Mouse (Mus musculus): ENCODE data around the gene Vwa3b. TPM values are rescaled to one million over a fixed set of nuclear protein-coding genes. Genes with fewer than 3 reads are reported as not detected.

The Vwa3b gene
- polyA plus RNA-seq, 1 experiment from 2014 or later: not detected

DNA sequence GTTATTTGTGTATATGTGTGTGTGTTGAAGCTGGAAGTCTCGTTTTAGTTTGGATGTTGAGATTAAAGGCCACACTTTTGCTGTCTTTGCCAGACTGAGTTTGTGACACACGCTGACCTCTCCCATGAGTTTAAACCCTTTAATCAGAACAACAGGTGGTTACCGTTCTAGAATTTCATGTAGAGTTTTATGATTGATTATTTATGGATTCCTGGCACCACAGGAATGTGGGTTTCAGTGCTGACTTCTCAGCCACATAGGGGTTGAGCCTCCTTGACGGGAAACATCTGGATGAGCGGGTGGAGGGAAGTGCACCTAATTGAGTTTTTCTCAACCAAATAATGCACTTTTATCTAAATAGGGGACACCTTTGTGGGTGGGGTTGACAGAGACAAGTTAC lies 19.1 kb downstream of the Vwa3b start:
- Histone ChIP-seq H3K36me3 (no peaks in the 10 kb centered on the region), H3K27ac (no peak overlapping the region), H3K9me3 (0 out of 2 replicates have a peak, but pooled peaks cover 4% of the 10 kb centered on the region), H3K4me3 (no peak overlapping the region), H3K27me3 (ENCODE audit: insufficient read depth, poor library complexity, severe bottlenecking) (no peaks in the 10 kb centered on the region), H3K4me1 (no peaks in the 10 kb centered on the region)
- 78% methylated on average over 5 of the region's 5 CpGs for WGBS
- DNase-seq (ENCODE audit: low spot score): no peak

DNA sequence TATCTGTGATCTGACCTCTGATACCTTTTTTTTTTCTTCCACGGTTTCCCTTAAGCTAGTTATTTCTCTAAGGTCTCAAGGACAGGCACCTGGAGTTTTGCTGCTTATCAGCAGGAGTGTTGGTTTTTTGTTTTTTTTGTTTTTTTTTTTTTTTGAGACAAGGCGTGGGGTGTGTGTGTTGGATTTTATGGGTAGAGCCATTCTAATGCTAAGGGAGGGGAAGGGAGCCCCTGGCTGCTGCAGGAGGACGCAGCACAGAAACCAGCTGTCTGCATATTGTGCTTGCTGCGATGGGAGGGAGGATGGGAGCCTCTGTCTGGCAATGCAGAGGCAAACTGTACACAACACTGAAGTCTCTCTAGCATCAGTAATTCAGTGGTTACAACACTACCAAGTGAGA lies 22.8 kb downstream of the Vwa3b start:
- no peak overlapping the region for H3K4me3 ChIP-seq
- no peaks in the 10 kb centered on the region for H3K36me3 ChIP-seq
- no peak overlapping the region for H3K27ac ChIP-seq
- WGBS: 42% methylated on average over 4 of the region's 4 CpGs
- no peak for DNase-seq (ENCODE audit: low spot score)
- no peaks in the 10 kb centered on the region for H3K4me1 ChIP-seq
- H3K9me3 ChIP-seq: 0 out of 2 replicates have a peak, but pooled peaks cover 4% of the 10 kb centered on the region
- H3K27me3 ChIP-seq (ENCODE audit: insufficient read depth, poor library complexity, severe bottlenecking): no peaks in the 10 kb centered on the region

DNA sequence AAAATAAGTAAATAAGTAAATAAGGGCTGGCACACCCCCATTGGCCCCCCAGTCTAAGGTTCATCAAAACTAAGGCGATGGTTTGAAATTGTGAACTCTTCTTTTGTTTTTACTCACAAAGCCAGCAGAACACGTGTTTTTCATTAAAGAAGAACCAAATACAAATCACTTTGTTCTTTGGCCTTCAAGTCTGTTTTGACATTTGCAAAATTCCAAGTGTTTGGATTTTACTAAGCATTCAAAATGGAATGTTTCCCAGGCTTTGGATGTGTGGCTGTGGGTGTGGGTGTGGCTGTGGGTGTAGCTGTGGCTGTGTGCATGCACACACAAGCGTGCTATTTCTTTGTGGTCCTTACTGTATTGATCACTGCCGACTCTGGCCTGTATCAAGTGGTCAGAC lies 27.3 kb downstream of the Vwa3b start:
- Histone ChIP-seq H3K27ac (no peak overlapping the region), H3K4me1 (no peaks in the 10 kb centered on the region), H3K36me3 (no peaks in the 10 kb centered on the region), H3K4me3 (no peak overlapping the region), H3K27me3 (ENCODE audit: insufficient read depth, poor library complexity, severe bottlenecking) (no peaks in the 10 kb centered on the region), H3K9me3 (no peaks in the 10 kb centered on the region)
- DNase-seq (ENCODE audit: low spot score): no peak
- 79% methylated on average over 4 of the region's 4 CpGs for WGBS

- Histone ChIP-seq H3K4me3 (no peak overlapping the region), H3K4me1 (no peaks in the 10 kb centered on the region), H3K9me3 (no peaks in the 10 kb centered on the region), H3K27me3 (ENCODE audit: insufficient read depth, poor library complexity, severe bottlenecking) (no peaks in the 10 kb centered on the region), H3K36me3 (no peaks in the 10 kb centered on the region), H3K27ac (no peak overlapping the region)
- DNase-seq (ENCODE audit: low spot score): no peak
- WGBS: 69% methylated on average over 6 of the region's 6 CpGs
Measured at GRCm38 (mm10) chr1:37056831-37057561, 30.6 kb downstream of the Vwa3b start.

DNA sequence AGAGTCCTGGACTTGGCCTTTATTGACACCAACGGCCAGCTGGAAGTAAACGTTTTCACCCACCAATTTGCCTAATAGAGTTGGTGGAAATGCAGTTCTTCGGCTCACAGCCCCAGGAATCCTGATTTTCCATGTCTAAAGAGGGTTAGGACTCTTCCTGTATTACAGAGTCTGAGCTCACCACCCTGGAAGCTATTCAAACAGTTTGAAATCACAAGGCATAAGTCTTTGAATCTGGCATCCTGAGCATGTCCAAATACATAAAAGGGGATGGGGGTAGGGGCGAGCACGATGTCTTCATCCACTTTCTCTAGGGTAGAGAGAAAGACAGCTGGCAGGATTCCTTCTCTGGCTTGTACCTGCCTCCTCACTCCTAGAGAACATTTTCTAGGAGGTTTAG lies 34.5 kb downstream of the Vwa3b start:
- no peaks in the 10 kb centered on the region for H3K36me3 ChIP-seq
- no peak for DNase-seq (ENCODE audit: low spot score)
- H3K4me1 ChIP-seq: no peaks in the 10 kb centered on the region
- no peak overlapping the region for H3K27ac ChIP-seq
- H3K9me3 ChIP-seq: no peaks in the 10 kb centered on the region
- H3K4me3 ChIP-seq: no peak overlapping the region
- WGBS: 86% methylated on average over 5 of the region's 5 CpGs
- no peaks in the 10 kb centered on the region for H3K27me3 ChIP-seq (ENCODE audit: insufficient read depth, poor library complexity, severe bottlenecking)

GRCm38 (mm10) chr1:37063053-37063452 lies 36.7 kb downstream of the Vwa3b start:
- H3K4me3 ChIP-seq: no peak overlapping the region
- DNase-seq (ENCODE audit: low spot score): no peak
- no peaks in the 10 kb centered on the region for H3K4me1 ChIP-seq
- no peaks in the 10 kb centered on the region for H3K27me3 ChIP-seq (ENCODE audit: insufficient read depth, poor library complexity, severe bottlenecking)
- H3K9me3 ChIP-seq: no peaks in the 10 kb centered on the region
- WGBS: 78% methylated on average over 5 of the region's 5 CpGs
- no peak overlapping the region for H3K27ac ChIP-seq
- H3K36me3 ChIP-seq: no peaks in the 10 kb centered on the region

- no peaks in the 10 kb centered on the region for H3K9me3 ChIP-seq
- H3K4me1 ChIP-seq: no peaks in the 10 kb centered on the region
- no peak overlapping the region for H3K27ac ChIP-seq
- DNase-seq (ENCODE audit: low spot score): no peak
- H3K36me3 ChIP-seq: no peaks in the 10 kb centered on the region
- 74% methylated on average over 4 of the region's 4 CpGs for WGBS
- H3K27me3 ChIP-seq (ENCODE audit: insufficient read depth, poor library complexity, severe bottlenecking): no peaks in the 10 kb centered on the region
- H3K4me3 ChIP-seq: no peak overlapping the region
Measured at GRCm38 (mm10) chr1:37063841-37064240, 37.4 kb downstream of the Vwa3b start.

DNA sequence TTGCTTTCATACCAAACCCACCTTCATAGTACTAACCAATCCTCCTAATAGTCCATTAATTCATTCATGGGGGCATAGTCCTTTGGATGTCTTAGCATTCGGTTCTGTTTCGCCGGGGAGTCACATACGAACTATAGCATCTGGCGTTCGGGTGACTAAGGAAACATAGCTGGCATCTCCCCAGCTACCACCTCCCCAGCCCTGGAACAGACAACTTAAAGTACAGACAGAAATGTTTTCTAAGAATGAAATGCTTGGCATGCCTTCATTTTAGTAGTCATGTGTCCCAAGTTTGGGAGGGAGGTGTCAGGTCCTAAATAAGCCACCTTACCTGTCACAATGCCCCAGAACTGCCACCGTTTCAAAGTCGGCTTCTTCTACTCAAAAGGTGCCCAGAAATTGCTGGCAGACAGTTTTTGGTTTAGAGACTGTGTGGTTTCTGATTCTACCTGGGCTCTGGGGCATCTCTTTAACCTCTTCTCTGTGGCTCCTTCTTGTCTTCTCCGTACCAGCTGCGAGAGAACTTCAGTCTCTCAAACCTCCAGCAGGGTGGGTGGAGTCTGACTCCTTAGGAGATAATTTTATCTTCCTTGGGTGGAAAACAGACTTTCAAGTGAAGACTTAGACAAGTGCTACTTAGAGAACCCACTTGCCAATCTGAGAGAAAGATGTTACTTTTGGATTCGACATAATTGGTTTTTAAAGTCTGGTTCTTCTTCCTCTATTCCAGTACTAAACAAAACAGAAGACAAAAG lies 39.4 kb downstream of the Vwa3b start:
- Histone ChIP-seq H3K27ac (no peak overlapping the region), H3K4me3 (no peak overlapping the region), H3K27me3 (ENCODE audit: insufficient read depth, poor library complexity, severe bottlenecking) (no peaks in the 10 kb centered on the region), H3K4me1 (no peaks in the 10 kb centered on the region), H3K36me3 (no peaks in the 10 kb centered on the region), H3K9me3 (no peaks in the 10 kb centered on the region)
- 80% methylated on average over 11 of the region's 11 CpGs for WGBS
- DNase-seq (ENCODE audit: low spot score): no peak

- WGBS: 93% methylated on average over 7 of the region's 7 CpGs
Measured at GRCm38 (mm10) chr1:37075759-37076158, 49.4 kb downstream of the Vwa3b start.

GRCm38 (mm10) chr1:37077266-37077665 lies 50.9 kb downstream of the Vwa3b start:
- Histone ChIP-seq H3K4me1 (no peaks in the 10 kb centered on the region), H3K4me3 (no peak overlapping the region), H3K27me3 (ENCODE audit: insufficient read depth, poor library complexity, severe bottlenecking) (no peaks in the 10 kb centered on the region), H3K36me3 (no peaks in the 10 kb centered on the region), H3K9me3 (no peaks in the 10 kb centered on the region), H3K27ac (no peak overlapping the region)
- 70% methylated on average over 9 of the region's 9 CpGs for WGBS
- no peak for DNase-seq (ENCODE audit: low spot score)

More at GRCm38 (mm10) chr1:37075759-37076158, 49.4 kb downstream of the Vwa3b start:
- no peak overlapping the region for H3K27ac ChIP-seq
- no peaks in the 10 kb centered on the region for H3K9me3 ChIP-seq
- no peaks in the 10 kb centered on the region for H3K27me3 ChIP-seq (ENCODE audit: insufficient read depth, poor library complexity, severe bottlenecking)
- no peak overlapping the region for H3K4me3 ChIP-seq
- DNase-seq (ENCODE audit: low spot score): no peak
- no peaks in the 10 kb centered on the region for H3K4me1 ChIP-seq
- no peaks in the 10 kb centered on the region for H3K36me3 ChIP-seq

- 77% methylated on average over 14 of the region's 14 CpGs for WGBS
- no peak for DNase-seq (ENCODE audit: low spot score)
- Histone ChIP-seq H3K27ac (no peak overlapping the region), H3K36me3 (no peaks in the 10 kb centered on the region), H3K27me3 (ENCODE audit: insufficient read depth, poor library complexity, severe bottlenecking) (no peaks in the 10 kb centered on the region), H3K9me3 (no peaks in the 10 kb centered on the region), H3K4me1 (no peaks in the 10 kb centered on the region), H3K4me3 (no peak overlapping the region)
Measured at GRCm38 (mm10) chr1:37077955-37078549, 51.7 kb downstream of the Vwa3b start.

DNA sequence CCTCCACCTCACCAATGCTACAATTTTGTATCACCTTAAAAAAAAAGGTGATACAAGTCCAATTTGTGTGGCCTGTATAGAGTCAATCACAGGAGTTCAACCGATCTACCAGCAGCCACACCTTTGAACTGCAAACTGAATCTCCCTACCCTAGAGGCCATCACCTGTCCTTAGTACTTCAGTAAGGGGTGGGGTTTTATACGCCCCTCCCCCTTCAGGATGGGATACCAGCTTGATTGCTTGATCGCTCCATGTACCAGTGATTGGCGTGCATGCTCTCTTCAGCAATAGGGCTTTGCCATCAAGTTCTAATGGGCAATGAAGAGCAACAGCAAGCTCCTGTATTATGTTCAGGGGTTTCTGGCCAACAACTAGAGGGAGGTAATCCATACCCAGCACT lies 54.0 kb downstream of the Vwa3b start:
- H3K27ac ChIP-seq: no peak overlapping the region
- WGBS: 77% methylated on average over 4 of the region's 4 CpGs
- no peaks in the 10 kb centered on the region for H3K9me3 ChIP-seq
- DNase-seq (ENCODE audit: low spot score): no peak
- H3K36me3 ChIP-seq: no peaks in the 10 kb centered on the region
- H3K27me3 ChIP-seq (ENCODE audit: insufficient read depth, poor library complexity, severe bottlenecking): no peaks in the 10 kb centered on the region
- no peak overlapping the region for H3K4me3 ChIP-seq
- H3K4me1 ChIP-seq: no peaks in the 10 kb centered on the region
